Mouse (Mus musculus) hematopoietic stem cell, adult 5-6 weeks (primary cell): ENCODE measurements at regions not wholly inside any gene's neighbourhood (a gene's known extent, or its start where the extent isn't known, plus 50 kb on each side); places are given as distances from the start of the nearest gene placed in this dataset.

Source experiments
- ATAC-seq, 2 experiments: fragments of 125-278 bp in 1 of 2; replicated peaks in 1 of 2; 2 replicates each; pipeline ENCODE4 v1.8.0; 2016 to 2017; ENCODE audit warnings: inconsistent platforms in 2 of 2, mild to moderate bottlenecking in 2 of 2, moderate number of reproducible peaks in 2 of 2, low read depth in 1 of 2, moderate TSS enrichment in 1 of 2; ENCODE audit not compliant: low FRiP score in 2 of 2, poor library complexity in 2 of 2, severe bottlenecking in 2 of 2, insufficient read depth in 1 of 2, low TSS enrichment in 1 of 2

DNA sequence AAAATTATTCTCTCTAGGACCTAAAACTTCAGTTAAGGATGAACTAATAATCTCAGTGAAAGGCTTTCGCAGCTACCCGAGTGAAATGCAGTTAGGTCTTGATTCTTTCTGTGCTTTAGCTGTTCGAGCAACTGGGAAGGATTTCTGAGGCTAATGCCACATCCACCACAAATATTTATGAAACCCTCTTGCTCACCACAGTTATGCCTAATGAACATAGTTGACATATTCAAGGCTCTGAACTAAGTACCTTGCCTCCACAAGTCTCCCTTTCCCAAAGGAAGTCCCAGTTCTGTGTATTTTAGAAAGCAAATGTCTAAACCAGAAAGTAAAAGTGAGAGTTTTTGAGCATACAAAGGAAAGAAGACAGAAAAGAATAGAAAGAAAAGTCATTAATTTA, 129.1 kb upstream of the Bank1 start:
- ATAC-seq = no peak

DNA sequence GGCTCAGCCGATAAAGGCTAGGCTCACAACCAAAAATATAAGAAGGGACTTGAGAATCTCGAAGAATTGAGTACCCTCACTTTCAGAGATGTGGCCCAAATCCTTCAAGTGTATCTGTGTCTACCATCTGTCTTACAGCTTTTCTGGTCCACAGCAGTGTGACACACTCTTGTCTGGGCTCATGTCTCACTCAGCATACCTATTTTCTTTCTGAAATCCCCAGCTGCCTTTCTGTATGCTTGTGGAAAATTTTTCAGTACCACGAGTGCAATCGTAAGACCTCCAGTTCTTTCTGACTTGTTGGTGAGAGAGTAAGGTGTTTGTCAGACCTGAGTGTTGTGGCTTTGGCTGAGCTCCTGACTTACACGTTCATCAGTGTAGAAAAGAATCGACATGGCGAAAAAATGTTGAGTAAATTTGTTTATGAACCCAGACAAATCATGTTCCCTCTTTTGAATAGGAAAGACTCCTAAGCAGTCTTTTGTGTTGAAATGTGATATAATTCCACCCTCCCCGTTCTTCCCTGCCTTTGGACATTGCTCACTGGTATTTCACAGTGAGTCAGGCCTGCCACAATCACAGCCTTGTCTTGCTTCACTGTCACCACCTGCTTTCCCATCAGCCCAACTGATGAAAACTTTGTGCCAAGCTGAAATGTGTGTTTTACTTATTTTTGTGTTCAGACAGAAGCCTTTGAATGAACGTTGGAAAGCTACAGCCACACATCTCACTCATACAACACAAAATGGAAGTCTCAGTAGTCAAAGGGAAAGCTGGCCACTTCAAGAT, 125.3 kb upstream of the Bank1 start:
- no peak for ATAC-seq

DNA sequence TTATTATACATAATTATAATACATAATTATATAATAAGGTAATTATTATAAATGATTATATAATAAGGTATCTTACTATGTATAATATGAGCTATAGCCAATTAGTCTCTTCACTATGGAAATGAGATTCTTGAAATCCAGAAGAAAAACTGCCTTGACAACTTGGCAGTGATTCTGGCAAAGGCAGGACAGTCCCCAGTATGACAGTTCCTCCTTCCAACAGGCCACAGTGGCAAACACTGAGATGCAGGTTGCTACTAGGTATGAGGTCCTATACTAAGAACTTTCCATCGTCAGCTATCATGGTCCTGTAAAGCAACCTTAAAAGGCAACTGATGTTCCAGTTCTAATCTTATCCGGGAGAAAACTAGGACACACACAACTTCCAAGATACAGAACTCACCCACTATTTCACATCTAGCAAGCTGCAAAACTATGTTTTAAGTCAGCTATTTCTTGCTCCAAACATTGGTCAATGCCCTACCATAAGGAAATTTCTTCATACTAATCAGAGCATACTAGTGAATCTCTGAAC, 124.6 kb upstream of the Bank1 start:
- ATAC-seq = no peak

DNA sequence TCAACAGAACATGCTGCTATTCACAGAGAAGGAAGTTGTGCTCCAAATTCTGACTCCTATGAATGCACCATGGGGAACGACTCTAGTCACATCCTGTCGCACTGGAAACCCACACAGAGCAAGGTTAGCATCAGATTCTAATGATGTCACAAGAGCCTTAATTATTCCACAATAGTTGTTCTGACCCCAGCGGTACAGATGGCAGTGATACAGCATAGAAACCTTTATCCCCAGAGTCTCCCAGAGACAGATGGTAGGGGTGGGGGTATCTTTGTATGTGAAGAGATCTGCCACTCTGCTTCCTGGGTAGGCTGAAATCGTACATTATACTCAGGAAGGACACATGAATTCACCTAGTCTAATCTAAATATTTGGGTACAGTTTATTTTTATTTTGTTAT, 123.5 kb upstream of the Bank1 start:
- ATAC-seq = no peak

DNA sequence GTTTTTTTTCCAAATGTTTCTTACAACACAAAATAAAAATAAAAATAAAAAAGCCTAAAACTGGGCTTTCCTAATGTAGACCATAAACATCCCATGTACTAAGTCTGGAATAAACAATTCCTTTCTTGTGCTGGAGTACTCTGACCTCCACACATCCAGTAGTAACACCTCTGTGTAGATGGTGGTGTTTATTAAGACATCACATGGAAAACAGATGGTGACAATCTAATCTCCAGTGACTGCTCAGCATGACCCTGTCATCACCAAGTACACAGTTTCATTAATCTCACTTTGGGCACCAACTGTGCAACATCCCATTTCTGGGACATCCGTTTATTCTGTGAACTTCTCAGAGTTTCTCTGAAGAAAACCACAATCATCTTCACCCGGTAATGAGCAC, 118.7 kb upstream of the Bank1 start:
- no peak for ATAC-seq

DNA sequence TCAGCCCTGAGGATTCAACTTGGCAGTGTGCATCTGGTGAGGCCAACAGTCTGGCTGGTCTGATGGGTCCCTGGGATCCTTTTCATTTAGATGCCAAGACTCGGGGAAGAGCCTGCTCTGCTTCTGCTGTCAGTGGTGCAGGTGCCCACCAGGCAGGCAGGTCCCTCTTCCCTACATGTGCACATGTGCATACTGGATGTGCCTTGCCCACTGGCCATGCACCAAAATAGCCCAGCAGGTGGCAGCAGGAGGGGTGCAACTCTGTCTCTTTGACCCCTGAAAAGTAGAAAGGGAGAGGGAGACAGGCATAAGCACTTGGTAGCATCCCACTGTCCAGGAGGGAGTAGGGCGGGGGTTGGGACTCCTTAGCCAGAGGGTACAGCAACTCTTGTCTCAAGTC, 116.2 kb upstream of the Bank1 start:
- ATAC-seq = no peak

DNA sequence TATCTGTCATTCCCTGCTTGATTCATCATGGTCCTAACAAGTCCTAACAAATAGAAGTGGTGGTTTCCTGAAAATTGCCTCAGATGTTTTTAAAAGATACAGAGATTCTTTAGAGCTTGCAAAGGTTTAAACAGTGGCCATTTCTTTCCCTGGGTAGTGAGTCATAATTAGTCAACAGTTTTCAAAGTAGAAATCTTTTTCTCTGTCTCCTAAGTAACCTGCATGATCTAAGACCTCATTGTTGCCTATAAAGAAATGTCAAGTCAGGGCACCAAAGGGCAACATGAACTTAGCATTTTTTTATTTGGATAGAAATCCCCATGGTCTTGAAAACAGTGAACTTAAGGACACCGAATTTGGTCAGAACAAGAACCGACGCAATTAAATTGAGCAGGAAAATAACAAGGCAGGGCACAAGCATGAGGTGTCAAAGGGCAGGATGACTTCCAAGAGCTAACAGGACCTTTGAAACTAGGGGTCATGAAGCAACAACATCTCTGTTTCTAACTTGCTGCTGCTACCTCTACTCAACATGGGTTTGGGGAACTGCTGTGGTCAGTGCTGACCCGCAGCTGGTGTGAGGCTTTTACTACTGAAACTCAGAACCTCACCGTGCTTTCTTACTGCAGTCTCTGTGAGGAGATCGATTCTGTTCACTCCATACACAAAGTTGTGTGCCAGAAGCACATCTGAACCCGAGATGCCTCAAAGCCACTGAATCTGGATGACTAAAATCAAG, 114.2 kb upstream of the Bank1 start:
- no peak for ATAC-seq

DNA sequence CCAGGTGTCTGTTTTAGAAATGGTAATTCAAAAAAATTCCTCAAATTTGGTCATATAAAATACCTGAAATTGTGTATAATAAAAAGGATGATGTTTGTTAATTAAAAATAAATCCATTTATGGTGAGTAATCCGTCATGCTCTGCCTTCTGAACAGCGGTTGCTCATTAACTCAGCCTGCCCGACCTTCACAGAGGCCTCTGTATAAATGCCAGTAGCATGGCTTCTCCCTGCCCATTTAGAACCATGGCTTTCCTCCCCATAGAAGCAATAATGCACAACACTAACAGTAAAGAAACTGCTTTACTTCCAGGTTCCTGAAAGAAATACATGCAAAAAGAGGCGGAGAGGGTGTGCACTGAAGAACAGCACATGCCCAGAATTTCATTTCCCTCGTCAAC, 113.5 kb upstream of the Bank1 start:
- no peak for ATAC-seq

DNA sequence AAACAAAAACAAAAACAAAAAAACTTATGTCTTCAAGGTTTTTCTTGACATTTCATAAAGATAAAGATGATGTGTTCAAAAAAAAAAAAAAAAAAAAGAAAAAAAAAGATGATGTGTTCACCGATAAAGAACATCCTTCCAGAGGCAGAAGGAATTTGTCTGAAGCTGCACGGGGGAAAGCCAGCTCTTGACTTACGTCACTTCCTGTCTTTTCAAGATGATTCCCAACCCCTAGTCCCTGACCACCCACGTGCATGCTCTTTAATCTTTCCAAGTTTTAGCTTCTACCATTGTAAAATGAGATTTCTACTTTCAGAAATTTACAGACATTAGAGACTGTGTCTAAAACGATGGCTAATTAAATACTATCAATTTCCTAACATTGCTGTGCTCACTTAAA, 108.5 kb upstream of the Bank1 start:
- no peak for ATAC-seq

DNA sequence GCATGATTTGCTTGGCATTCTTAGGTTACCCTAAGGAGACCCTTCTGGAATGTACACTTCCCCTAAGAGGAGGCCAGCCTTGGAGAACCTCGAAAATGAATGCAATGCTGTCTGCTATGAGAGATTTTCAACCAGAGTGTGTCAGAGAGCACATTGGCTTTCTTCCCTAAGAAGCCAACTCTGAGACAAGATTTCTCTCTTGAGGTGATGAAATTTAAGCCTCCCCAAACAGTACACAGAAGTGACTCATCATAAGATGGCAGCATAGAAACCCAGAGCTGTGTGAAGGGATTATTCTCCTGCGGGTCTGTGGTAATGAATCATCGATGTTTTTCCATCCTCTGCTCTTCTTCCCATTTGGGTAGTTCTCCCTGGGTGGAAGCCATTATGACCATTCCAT, 106.2 kb upstream of the Bank1 start:
- no peak for ATAC-seq

DNA sequence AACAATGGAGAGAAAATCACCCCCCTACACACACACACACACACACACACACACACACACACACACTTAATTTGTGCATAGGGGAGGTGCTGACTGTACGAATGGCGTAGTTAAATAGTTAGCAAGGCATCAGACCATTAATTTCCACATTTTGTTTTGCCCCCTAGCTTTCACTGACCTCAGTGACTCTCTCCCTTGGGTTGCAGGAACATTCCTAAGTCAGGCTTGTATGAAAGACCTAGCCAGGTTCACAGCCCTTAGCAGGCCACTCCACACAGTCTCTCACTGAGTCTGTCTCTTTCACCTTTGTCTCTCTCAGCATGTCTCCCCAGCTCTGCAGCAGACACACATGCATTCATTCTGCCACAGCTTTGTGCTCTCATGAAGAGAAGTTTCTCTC, 101.6 kb upstream of the Bank1 start:
- ATAC-seq = no peak

DNA sequence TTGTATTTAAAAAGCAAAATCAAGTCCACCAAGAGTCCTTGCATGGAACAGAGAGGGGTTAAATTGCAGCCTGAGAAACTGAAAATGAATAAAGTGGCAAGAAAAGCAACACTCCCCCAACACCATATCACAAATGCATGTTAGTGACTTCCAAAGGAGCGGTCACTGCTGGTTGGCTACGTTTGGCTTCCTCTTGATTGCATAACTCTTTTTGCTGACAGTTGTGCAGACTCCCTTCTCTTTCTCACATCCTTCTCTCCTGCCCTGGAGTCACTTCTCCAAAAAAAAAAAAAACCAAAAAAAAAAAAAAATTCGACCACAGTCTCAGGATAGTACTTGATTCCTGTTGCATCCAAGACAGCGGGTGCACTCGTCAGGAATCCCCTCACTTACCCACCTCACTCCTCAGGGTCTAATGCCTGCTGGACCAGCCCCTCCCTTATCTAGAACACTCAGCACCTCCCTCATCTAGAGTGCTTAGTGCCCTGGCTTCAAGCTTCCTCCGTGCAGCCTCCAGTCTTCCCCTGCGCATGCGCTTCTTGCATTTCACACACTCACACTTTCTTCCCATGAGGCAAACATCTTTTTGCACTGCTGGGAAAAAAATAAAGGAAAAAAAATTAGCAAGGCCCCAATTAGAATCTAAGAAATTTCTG, 100.8 kb upstream of the Bank1 start:
- peak; percentile 82 to 87 for ATAC-seq

DNA sequence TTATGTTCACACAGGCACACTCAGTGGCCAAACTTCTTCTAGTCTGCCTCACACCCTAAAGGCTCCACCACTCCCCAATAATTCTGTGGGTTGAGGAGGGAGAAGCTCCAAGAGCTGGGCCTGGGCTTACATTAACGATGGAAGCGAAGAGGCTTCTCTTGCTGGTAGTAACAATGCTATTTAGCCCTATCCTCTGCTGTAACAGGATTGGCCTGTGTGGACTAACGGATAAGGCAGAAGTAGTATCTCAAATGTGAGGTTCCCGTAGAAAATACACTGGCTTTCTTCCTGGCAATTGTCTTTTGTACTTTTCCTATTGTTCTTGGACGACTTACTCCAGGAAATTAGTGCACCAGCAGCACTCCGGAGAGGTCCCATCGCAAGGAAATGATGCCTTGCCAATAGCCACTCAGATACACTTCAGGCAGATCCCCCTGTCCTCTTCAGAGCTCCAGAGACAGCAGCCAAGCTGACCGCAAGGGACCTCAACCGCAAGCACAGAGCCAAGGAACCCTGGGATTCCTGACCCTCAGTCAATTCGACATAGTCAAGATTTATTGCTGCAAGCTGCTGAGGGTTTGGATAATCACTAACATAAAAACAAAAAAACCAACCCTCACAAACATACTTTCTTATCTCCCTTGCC, 96.2 kb upstream of the Bank1 start:
- peak; percentile 44 to 70 for ATAC-seq

DNA sequence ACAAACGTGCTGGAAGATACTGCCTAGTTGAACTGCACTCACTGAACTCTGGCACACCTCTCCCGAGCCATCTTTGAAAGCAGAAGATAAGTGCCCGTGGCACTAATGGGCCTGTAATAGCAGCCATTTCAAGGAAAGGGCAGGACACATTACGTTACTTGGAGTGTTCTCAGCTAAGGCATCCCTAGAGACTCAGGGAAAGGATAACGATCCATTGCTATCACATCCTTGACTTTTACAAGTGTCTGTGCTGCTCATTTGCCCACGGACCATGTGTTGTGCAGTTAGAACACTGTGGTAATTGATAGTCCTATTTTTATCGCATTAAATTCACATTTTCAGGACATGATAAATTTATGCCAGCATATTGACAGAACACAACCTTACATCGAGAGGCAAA, 79.7 kb upstream of the Bank1 start:
- no peak for ATAC-seq

DNA sequence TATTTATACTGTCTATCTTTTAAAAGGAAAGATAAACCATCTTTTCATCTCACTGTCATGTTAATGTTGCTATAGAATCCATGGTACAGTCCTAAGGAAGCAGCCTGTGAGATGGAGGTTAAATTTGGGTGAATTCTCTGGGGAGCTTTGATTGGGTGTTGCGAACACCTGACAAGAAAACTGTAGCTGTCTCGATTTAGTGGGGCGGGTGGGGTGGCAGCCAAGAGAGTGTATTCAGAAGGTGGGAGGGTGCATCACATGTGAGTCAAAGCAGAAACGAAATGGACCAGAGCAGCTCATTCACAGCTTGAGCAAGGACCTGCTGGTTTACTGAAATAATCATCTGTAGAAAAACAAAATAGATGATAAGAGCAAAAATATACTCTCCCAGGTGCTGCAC, 57.4 kb upstream of the Bank1 start:
- no peak for ATAC-seq

DNA sequence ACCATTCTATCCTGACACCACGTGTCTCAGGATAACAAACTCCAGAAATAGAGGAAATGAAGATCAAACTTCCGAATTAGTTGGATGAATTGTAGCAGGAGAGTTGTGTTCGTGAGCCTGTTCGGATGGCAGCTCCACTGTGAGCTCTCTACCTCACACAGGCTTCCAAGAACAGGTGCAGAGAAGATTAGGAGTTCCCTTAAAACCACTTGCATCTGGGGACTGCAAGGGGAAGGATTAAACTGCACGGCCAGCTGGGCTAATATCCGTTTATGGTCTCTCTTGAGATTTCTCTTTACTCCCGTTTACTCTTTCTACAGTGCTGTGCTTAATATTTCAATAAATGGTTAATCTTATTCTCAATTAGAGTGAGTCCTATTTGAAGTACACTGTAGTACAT, 54.8 kb upstream of the Bank1 start:
- ATAC-seq = no peak

DNA sequence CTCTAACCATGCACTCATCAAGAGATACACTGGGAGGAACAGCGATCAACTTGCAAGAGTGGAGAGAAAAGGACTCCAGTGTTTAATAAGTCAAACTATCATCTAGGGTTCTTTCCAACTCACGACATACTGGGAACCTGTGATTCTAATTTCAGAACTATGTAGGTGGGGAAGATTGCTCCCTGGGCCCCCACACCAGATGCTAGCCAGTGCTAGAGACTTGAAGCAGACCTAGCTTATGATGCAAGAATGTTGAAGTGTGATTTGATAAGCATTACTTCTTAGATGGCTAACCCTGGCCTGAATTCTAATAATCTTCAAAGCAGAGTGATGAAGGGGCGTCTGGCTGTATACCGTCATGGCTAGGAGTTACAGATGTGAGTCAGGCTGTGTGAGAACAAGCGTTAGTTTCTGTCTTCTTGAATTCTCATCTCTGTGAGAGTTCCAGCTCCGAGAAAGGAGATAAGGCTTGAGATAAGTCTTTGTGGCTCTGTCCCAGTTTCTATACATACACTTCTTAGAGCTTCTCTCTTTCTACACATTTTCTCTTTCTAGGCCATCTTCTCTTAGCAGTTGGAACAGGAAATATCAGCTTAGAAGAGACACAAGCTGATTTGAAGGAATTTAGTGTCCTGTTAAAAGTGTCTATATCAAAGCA, 54.0 kb upstream of the Bank1 start:
- no peak for ATAC-seq
